Mouse (Mus musculus): Measurements from ENCODE around the gene Plac8. TPM values are rescaled to one million over a fixed set of nuclear protein-coding genes. Genes with fewer than 3 reads are reported as not detected.

Gene Plac8
- total RNA-seq, 2 experiments from 2014 or later, result not detected

DNA sequence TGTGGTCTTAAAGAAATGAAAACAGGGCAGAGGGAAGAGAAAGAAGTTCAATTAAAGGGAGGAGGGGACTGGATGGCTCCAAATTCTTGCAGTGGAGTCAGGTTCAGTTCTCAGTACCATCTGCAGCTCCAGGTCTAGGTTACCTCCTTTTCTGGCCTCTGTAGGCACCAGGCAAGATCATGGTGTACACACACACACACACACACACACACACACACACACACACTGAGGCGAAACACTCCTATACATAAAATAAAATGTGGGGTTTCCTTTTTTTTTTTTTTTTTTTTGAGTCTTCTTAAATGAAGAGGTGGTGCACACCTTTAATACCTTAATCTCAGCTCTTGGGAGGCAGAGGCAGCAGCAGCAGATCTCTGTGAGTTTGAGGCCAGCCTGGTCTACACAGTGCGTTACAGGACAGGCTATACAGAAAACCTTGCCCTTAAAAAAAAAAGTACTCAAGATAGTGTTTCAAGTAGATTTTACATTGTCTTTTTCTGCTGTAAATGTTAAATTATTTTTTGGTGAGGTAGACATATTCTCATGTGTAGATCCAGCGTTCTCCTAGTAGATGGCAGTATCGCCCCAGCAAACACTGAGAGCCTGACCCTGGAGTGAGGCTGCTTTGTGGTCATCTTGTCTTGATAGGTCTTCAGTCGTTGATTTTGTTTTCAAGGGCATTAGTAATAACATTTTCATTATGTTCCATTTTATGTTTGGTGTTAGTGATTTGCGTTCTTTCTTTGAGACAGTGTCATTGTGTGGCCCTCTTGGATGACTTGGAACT is 25.6 kb downstream of the Plac8 start:
- DNase-seq (ENCODE audit: low spot score in 2 of 2), result no peak

- DNase-seq (ENCODE audit: low spot score in 2 of 2), result peak in 1 of 2 experiments; percentile 54
Observed at GRCm38 (mm10) chr5:100536638-100537037, 35.4 kb downstream of the Plac8 start.

GRCm38 (mm10) chr5:100535826-100536225 is 36.2 kb downstream of the Plac8 start:
- DNase-seq (ENCODE audit: low spot score in 2 of 2), result no peak

DNA sequence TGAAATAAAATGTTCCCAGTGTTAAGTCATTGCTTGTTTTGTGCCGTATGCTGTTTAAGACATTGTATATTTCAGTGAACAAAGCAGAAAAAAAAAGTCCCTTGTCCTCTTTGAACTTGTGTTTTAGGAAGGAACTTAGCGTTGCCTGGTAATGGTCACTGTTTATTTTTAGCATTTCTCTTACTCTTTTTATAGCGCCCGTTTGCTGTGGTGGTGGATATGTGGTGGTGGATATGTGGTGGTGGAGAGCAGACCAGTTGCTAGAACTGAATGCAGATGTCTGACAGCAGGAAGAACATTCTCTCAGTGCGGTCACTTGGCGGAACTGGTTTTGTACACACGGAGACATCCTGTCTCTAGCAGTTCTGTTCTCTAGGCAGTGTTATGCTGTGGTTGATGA is 45.9 kb downstream of the Plac8 start:
- DNase-seq (ENCODE audit: low spot score in 2 of 2), result no peak

DNA sequence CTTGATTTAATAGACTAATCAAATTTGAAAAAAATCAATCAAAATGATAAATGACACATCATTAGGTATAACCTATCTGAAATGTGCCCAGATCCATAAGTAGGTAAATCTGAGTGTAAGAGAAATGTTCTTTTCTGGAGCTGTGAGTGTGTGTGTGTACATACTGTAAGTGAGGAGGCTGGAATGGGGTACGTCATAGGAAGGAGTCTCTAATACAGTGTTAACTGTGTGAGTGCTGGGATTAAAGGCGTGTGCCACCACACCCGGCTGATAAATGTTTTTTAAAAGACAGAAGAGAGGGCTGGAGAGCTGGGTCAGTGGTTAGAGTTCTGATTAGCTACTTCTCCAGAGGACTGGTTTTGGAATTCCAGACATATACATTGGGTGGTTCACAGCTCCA is 46.4 kb downstream of the Plac8 start:
- no peak for DNase-seq (ENCODE audit: low spot score in 2 of 2)

DNA sequence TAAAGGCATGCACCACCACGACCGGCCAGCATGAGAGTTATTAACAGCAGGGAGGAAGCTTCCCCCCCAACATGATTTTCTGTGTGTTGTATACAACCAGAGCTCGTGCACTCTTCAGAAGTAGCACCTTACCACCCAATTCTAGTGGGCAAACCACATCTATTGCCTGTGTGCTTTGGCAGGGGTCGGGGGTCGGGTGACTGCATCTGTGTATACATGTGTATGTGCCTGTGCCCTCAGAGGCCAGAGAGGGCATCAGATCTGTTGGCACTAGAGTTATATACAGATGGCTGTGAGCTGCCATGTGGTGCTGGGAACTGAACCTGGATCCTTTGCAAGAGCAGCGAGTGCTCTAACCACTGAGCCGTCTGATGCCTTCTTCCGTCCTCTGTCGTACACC is 47.1 kb downstream of the Plac8 start:
- no peak for DNase-seq (ENCODE audit: low spot score in 2 of 2)

GRCm38 (mm10) chr5:100523331-100523730 is 48.7 kb downstream of the Plac8 start:
- DNase-seq (ENCODE audit: low spot score in 2 of 2), result no peak

DNA sequence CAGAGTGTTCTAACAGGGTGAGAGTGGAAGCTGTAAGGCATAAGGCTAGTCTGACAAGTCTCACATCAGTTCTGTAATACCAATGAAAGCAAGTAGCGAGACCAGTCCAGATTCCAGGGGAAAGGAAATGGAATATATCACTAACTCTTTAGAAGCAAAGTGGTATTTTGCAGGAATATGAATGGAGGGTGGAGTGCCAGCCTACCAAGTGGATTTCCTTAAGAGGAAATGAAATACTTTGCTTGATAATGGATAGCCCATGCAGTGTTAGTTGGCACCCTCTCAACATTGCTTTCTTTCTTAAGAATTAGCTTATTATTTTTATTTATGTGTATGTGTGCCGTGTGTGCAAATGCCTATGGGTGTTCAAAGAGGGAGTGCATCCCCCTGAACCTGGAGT is 51.8 kb downstream of the Plac8 start:
- no peak for DNase-seq (ENCODE audit: low spot score in 2 of 2)

- DNase-seq (ENCODE audit: low spot score in 2 of 2), result peak in 1 of 2 experiments; percentile 42
Observed at GRCm38 (mm10) chr5:100519027-100519411, 53.0 kb downstream of the Plac8 start.

GRCm38 (mm10) chr5:100518049-100519026 is 53.7 kb downstream of the Plac8 start, which contains the start of gene Cops4:
Cops4 (plus strand) TSS chr5:100518309.
- peak; percentile 98 for DNase-seq (ENCODE audit: low spot score in 2 of 2)

DNA sequence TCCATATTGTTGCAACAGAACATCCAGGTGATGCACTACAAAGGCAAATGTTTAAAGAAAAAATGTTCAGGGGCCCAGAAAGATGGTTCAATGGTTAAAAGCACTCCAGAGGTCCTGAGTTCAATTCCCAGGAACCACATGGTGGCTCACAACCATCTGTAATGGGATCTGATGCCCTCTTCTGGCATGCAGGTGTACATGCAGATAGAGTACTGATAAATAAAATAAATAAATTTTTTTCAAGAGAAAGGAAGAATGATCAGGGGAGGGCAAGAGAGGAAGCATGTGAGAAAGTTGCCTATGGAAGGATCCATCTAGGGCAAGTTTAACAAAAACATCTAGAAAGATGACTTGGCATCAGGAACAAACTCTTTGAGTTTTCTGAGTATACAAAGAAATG is 59.5 kb downstream of the Plac8 start:
- no peak for DNase-seq (ENCODE audit: low spot score in 2 of 2)

DNA sequence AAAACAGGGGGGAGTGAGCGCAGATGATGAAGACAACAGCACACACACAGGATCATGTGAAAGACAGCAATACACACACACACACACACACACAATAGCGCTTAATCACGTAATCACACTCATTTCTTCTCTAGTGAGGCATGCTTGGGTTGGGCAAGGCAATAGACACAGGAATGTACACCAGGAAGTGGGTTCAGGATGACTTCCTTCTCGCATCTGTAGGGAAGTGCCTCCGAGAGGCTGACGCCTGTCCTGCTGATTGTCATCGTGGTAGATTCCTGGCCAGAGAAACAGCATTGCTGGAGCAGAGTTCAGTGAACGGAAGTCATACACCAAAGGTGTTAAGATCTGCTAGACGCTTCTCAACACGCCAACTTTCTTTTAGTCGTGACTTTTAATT is 62.8 kb downstream of the Plac8 start:
- DNase-seq (ENCODE audit: low spot score in 2 of 2), result no peak

Other genes starting within 250 kb of the Plac8 start
- gene Sec31a, start 156.0 kb downstream of the Plac8 start, total RNA-seq (2021), result 100 to 1,000 TPM; 105 to 107 TPM
- gene Lin54, start 71.6 kb downstream of the Plac8 start, total RNA-seq (2021), result 10 to 100 TPM; 18.0 to 19.5 TPM
- gene Cops4, start 53.9 kb downstream of the Plac8 start, total RNA-seq (2021), result 10 to 100 TPM; 80.8 to 83.3 TPM
- gene Coq2, start 102.9 kb upstream of the Plac8 start, total RNA-seq (2021), result 10 to 100 TPM; 80.6 to 84.9 TPM
- gene Hpse, start 147.5 kb upstream of the Plac8 start, total RNA-seq (2021), result under 1 TPM; 0.67 to 0.71 TPM
- gene Helq, start 226.4 kb upstream of the Plac8 start, total RNA-seq (2021), result 10 to 100 TPM; 10.6 to 14.6 TPM
- 10 to 100 TPM; 64.3 to 65.2 TPM for gene Mrps18c, start 226.4 kb upstream of the Plac8 start, total RNA-seq (2021)
- 1 to 10 TPM; 7.5 to 7.9 TPM for gene Abraxas1, start 248.7 kb upstream of the Plac8 start, total RNA-seq (2021)